Mouse (Mus musculus): Measurements from ENCODE around the gene Pi16.

The Pi16 gene

DNA sequence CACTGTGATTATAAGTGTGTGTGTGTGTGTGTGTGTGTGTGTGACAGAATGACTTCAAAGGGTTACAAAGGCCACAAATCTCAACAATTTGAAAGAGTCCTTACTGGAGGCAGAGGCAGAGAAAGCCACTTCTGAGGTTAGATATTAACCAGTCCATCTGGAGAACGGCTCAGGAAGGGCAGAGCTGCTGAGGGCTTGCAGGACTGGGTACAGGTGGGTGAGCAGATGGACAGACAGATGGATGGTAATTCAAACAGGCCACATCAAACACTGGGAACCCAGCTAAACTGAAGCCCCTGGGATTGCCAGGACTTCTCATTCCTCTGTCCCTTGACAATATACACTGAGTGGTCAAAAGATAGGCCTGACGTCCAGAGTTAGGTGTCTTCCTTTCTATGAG, 31.5 kb downstream of the Pi16 start:
- in situ Hi-C loops (cut with MboI; ENCODE audit: unreplicated experiment in 2 of 2) = no loop called here

DNA sequence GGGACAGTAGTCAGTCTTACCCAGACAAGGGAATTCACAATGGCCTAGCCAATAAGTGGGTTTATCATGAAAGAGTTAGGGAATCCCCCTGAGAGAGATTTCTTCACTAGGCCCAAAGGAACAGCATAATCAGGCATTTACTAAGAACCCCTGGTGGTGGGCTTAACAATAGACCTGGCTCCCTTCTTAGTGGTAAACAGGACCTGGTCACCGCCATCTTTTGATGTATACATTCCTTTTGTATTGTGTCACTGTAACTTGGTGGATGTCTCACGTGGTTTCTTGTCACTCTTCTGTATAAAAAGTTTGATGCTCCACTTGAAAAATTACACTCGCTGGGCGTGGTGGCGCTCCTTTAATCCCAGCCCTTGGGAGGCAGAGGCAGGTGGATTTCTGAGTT, 33.6 kb downstream of the Pi16 start:
- in situ Hi-C loops (cut with MboI; ENCODE audit: unreplicated experiment in 2 of 2) = loop anchor here (25.0 kb wide), 2 partner anchors 314 to 664 kb away; partner anchors contain the start of genes Mapk14 (in 1 of the 2), Slc26a8 (in 1 of the 2) and Srsf3 (in 1 of the 2)

- in situ Hi-C loops (cut with MboI; ENCODE audit: unreplicated experiment in 2 of 2) = loop anchor here (25.0 kb wide), 2 partner anchors 318 to 668 kb away; partner anchors contain the start of genes Mapk14 (in 1 of the 2), Slc26a8 (in 1 of the 2) and Srsf3 (in 1 of the 2)
Measured at GRCm38 (mm10) chr17:29355461-29355840, 38.0 kb downstream of the Pi16 start.

- in situ Hi-C loops (cut with MboI; ENCODE audit: unreplicated experiment in 2 of 2) = loop anchor here (25.0 kb wide), 2 partner anchors 319 to 669 kb away; partner anchors contain the start of genes Mapk14 (in 1 of the 2), Slc26a8 (in 1 of the 2) and Srsf3 (in 1 of the 2)
Measured at GRCm38 (mm10) chr17:29355841-29356478, 38.5 kb downstream of the Pi16 start.

DNA sequence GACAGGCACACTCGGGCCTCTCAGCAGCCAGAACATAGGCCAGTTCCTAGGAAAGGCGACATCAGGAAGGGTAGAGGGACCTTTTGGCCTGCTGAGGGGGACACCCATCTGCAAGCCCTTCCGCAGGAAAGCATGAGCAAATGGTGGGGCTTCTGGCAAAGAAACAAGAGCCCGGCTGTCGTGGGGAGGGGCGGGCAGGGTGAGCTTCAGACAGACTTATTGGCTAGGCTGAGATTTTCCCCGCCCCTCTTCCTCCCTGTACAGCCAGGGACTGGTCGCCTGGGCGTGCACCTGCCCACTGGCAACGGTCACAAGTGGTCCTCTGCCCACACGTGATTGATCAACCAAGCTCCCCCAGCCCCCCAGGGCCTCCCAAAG, 39.0 kb downstream of the Pi16 start:
- in situ Hi-C loops (cut with MboI; ENCODE audit: unreplicated experiment in 2 of 2) = loop anchor here (25.0 kb wide), 2 partner anchors 319 to 669 kb away; partner anchors contain the start of genes Mapk14 (in 1 of the 2), Slc26a8 (in 1 of the 2) and Srsf3 (in 1 of the 2)

DNA sequence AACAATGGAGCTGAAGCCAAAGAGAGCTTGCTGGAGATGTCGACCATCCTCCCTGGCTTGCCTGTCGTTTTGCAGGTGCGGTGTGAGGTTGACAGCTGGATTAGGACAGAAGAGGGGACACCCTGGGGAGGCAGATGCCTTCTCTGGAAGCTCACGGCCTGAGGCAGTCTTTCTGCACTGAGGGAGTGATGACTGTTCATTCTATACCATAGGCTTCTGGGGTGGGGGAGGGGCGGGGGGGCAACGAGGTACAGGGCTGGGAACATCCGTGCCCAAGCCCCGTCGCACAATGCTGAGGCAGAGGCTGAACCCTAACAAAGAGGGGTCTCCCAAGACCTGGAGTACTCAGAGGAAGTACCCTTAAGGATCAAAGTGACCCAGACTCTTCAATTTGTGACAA, 39.4 kb downstream of the Pi16 start:
- in situ Hi-C loops (cut with MboI; ENCODE audit: unreplicated experiment in 2 of 2) = loop anchor here (25.0 kb wide), 2 partner anchors 320 to 670 kb away; partner anchors contain the start of genes Mapk14 (in 1 of the 2), Slc26a8 (in 1 of the 2) and Srsf3 (in 1 of the 2)

GRCm38 (mm10) chr17:29358928-29359327, 41.4 kb downstream of the Pi16 start:
- in situ Hi-C loops (cut with MboI; ENCODE audit: unreplicated experiment in 2 of 2) = loop anchor here (25.0 kb wide), 2 partner anchors 322 to 672 kb away; partner anchors contain the start of genes Mapk14 (in 1 of the 2), Slc26a8 (in 1 of the 2) and Srsf3 (in 1 of the 2)

DNA sequence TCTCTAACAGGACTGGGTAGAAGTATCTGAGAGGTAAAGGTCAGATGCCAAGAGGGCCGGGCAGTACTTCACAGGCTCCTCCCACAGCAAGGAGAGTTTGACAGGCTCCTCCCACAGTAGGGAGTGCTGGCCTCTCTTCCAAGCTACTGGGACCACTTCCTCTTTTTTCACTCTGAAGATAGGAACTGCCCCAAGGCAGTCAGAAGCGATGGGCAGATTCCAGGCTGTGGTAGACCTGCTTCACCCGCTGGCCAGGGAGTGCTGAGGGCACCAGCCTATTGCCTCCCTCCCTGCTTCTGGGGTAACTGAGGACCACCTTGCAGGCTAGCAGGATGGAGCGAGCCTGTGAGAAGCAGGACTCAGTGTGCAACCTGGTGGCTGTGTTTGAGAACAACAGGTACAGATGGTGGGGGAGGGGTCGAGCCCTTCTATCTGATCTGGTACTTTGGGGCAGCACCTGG, 43.3 kb downstream of the Pi16 start, which contains the start of gene Fgd2:
Gene Fgd2, plus strand, starts transcription at position 154 of the 461 bp plus-strand sequence.
- in situ Hi-C loops (cut with MboI; ENCODE audit: unreplicated experiment in 2 of 2) = loop anchor here (10.0 to 25.0 kb wide), 3 partner anchors 323 to 673 kb away; partner anchors contain the start of genes Srsf3 (in 2 of the 2), Mapk14 (in 1 of the 2) and Slc26a8 (in 1 of the 2)

- in situ Hi-C loops (cut with MboI; ENCODE audit: unreplicated experiment in 2 of 2) = loop anchor here (10.0 to 25.0 kb wide), 3 partner anchors 325 to 675 kb away; partner anchors contain the start of genes Srsf3 (in 2 of the 2), Mapk14 (in 1 of the 2) and Slc26a8 (in 1 of the 2)
Measured at GRCm38 (mm10) chr17:29361982-29362691, 44.7 kb downstream of the Pi16 start.

DNA sequence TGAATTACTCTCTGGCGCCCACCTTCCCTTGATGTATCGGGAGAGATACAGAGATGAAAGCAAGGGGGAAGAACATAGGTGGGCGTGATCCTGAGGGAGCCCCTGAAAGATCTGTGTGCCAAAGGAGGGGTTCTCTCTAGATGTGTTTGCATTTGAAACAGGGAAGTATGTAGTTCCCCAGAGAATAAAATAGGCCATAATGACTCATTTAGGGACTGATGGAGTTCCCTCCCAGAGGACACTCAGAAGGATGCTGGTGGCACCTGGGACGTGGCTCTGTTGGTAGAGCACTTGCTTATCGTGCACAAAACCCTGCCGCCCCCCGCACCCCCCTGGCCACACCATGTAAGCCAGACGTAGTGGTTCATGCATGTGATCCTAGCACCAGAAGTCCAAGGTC, 45.6 kb downstream of the Pi16 start:
- in situ Hi-C loops (cut with MboI; ENCODE audit: unreplicated experiment in 2 of 2) = loop anchor here (10.0 to 25.0 kb wide), 3 partner anchors 326 to 676 kb away; partner anchors contain the start of genes Srsf3 (in 2 of the 2), Mapk14 (in 1 of the 2) and Slc26a8 (in 1 of the 2)

DNA sequence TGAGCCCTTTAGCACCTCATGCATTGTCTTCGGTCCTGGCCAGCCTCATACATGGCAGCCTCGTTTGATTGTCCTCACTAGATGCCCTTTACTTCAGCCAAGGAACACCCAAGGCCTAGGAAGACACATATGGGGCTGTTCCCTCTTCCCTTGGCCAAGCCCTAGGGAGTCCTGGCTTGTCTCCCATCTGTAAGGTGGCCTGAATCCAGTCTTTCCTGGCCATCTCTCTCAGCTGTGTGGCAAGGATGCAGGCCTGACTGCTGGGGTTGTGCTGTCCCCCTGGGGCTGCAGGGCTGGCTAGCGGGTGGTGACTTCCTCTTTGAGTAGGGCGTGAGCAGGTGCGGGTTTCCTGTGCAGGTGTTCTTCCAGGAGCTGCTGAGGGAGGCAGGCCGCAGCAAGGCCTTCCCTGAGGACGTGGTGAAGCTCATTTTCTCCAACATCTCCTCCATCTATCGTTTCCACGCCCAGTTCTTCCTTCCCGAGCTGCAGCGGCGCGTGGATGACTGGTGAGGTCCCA, 47.7 kb downstream of the Pi16 start:
- in situ Hi-C loops (cut with MboI; ENCODE audit: unreplicated experiment in 2 of 2) = loop anchor here (5.0 to 25.0 kb wide), 6 partner anchors 63 to 678 kb away; partner anchors contain the start of genes Ppil1 (in 2 of the 2), Srsf3 (in 2 of the 2), Mapk14 (in 1 of the 2) and Slc26a8 (in 1 of the 2)

GRCm38 (mm10) chr17:29368726-29369125, 51.2 kb downstream of the Pi16 start:
- in situ Hi-C loops (cut with MboI; ENCODE audit: unreplicated experiment in 2 of 2) = loop anchor here (5.0 to 25.0 kb wide), 6 partner anchors 66 to 681 kb away; partner anchors contain the start of genes Ppil1 (in 2 of the 2), Srsf3 (in 2 of the 2), Mapk14 (in 1 of the 2) and Slc26a8 (in 1 of the 2)

GRCm38 (mm10) chr17:29370984-29371723, 53.7 kb downstream of the Pi16 start:
- in situ Hi-C loops (cut with MboI; ENCODE audit: unreplicated experiment in 2 of 2) = loop anchor here (5.0 to 25.0 kb wide), 3 partner anchors 194 to 684 kb away; partner anchors contain the start of genes Mapk14 (in 1 of the 2), Slc26a8 (in 1 of the 2) and Srsf3 (in 1 of the 2)

DNA sequence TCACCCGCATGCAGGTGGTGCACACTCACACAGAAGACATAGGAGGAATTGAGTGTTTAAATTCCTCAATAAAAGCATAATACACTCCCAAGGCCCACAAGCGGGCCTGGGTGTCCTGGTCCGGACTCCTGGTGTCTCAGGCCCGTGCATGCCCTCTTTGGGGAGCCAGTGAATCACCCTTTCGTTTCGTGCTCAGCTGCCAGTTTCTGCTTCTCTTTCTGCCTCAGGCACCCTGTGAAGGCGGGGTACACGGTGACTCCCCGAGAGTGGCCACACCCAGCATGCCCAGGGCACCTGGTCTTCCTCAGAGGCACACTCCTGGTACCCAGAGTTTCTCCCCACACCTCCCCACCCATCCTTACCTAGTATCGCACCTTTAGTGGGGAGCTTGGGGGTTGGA, 58.4 kb downstream of the Pi16 start:
- in situ Hi-C loops (cut with MboI; ENCODE audit: unreplicated experiment in 2 of 2) = no loop called here

GRCm38 (mm10) chr17:29378056-29378455, 60.6 kb downstream of the Pi16 start:
- in situ Hi-C loops (cut with MboI; ENCODE audit: unreplicated experiment in 2 of 2) = no loop called here

Data from v-Abl transformed pro-B cells (cell line).